7 mouse cellular contexts compared by ENCODE assay signal in genomic region chr12:38780955-38781304, GRCm38 (mm10). TPM values are rescaled to one million over a fixed set of nuclear protein-coding genes. Genes with fewer than 3 reads are reported as not detected.
DNase-seq lines count a peak whose midpoint lies in the region; ATAC-seq and TF ChIP-seq lines count a peak whose summit lies in the region.

No protein-coding gene starts in this region.

- no peaks in the 10 kb centered on the region for H3K9me3 ChIP-seq in hindbrain, embryonic 13.5 days
- no peaks in the 10 kb centered on the region for H3K9me3 ChIP-seq in limb, embryonic 14.5 days (ENCODE audit: control insufficient read depth, low read length)

- no peak for ATAC-seq in hindbrain, embryonic 13.5 days (ENCODE audit: low FRiP score)
- no peak for ATAC-seq in limb, embryonic 14.5 days (ENCODE audit: low FRiP score, low read depth)

- H3K36me3 ChIP-seq in hindbrain, embryonic 13.5 days = no peaks in the 10 kb centered on the region
- H3K36me3 ChIP-seq in limb, embryonic 14.5 days (ENCODE audit: control insufficient read depth, insufficient read depth, low read length) = no peaks in the 10 kb centered on the region

- H3K4me2 ChIP-seq in hindbrain, embryonic 13.5 days = peak overlapping the region; percentile 98
- peak overlapping the region; percentile 98 for H3K4me2 ChIP-seq in limb, embryonic 14.5 days (replicated peaks; ENCODE audit: low read depth, low read length, severe bottlenecking)

- peak; percentile 36 for DNase-seq in MN1 (ENCODE audit: low spot score)
- peak; percentile 35 for DNase-seq in adrenal gland, postnatal 25 days
- DNase-seq in limb, embryonic 14.5 days (ENCODE audit: low spot score) = peak; percentile 14
- DNase-seq in neural tube, embryonic 10.5 days (ENCODE audit: extremely low spot score, low spot score) = peak; percentile 28
- no peak for DNase-seq in frontal cortex, postnatal 14 days (ENCODE audit: low spot score in 2 of 2)

- TF ChIP-seq CTCF in embryonic fibroblast, embryonic 13.5 days (IDR thresholded peaks at IDR 0.05; ENCODE audit: borderline replicate concordance, insufficient read depth, low read length) = no peak

- H3K9ac ChIP-seq in hindbrain, embryonic 13.5 days = peak overlapping the region; percentile 69
- H3K9ac ChIP-seq in limb, embryonic 14.5 days (ENCODE audit: low read depth, low read length, severe bottlenecking) = peak overlapping the region; percentile 66

- H3K4me3 ChIP-seq in embryonic fibroblast, embryonic 13.5 days (ENCODE audit: insufficient read depth, low read length) = peak overlapping the region; percentile 73
- H3K4me3 ChIP-seq in hindbrain, embryonic 13.5 days = peak overlapping the region; percentile 60
- peak overlapping the region; percentile 60 for H3K4me3 ChIP-seq in limb, embryonic 14.5 days (replicated peaks; ENCODE audit: low read length)

- no peak for TF ChIP-seq POLR2A in embryonic fibroblast, embryonic 13.5 days (IDR thresholded peaks at IDR 0.05; ENCODE audit: low read depth, low read length)
- no peak for TF ChIP-seq POLR2A in limb, embryonic 14.5 days (IDR thresholded peaks at IDR 0.05; ENCODE audit: borderline replicate concordance, extremely low read depth, insufficient read depth, insufficient read length)

- WGBS in hindbrain, embryonic 13.5 days = 2% methylated on average over 11 of the region's 11 CpGs
- 2% methylated on average over 11 of the region's 11 CpGs for WGBS in limb, embryonic 14.5 days

- H3K4me1 ChIP-seq in embryonic fibroblast, embryonic 13.5 days (ENCODE audit: control insufficient read depth, insufficient read depth, low read length) = no peaks in the 10 kb centered on the region
- peaks cover 16% of the 10 kb centered on the region for H3K4me1 ChIP-seq in hindbrain, embryonic 13.5 days (replicated peaks)
- 0 out of 2 replicates have a peak, but pooled peaks cover 3% of the 10 kb centered on the region for H3K4me1 ChIP-seq in limb, embryonic 14.5 days (ENCODE audit: control insufficient read depth, insufficient read depth, low read length)

- H3K27ac ChIP-seq in embryonic fibroblast, embryonic 13.5 days (ENCODE audit: insufficient read depth, low read length) = no peak overlapping the region
- H3K27ac ChIP-seq in hindbrain, embryonic 13.5 days = no peak overlapping the region
- 0 out of 2 replicates have a peak overlapping the region, but pooled peaks have one; percentile 19 for H3K27ac ChIP-seq in limb, embryonic 14.5 days (replicated peaks; ENCODE audit: low read depth, low read length)

- H3K27me3 ChIP-seq in hindbrain, embryonic 13.5 days = 0 out of 2 replicates have a peak, but pooled peaks cover 2% of the 10 kb centered on the region
- no peaks in the 10 kb centered on the region for H3K27me3 ChIP-seq in limb, embryonic 14.5 days (ENCODE audit: control insufficient read depth, insufficient read depth, low read length)

RNA-seq across cellular contexts. Expression of gene Etv1, which starts 1.8 kb away (rescaled TPM):
- 65.7 and 86.7 TPM in 2 replicates for total RNA-seq in adrenal gland, postnatal 25 days (2021)
- polyA plus RNA-seq in embryonic fibroblast, embryonic 13.5 days (2011; ENCODE audit: insufficient read length, low read depth, missing spikeins) = 2.4 and 5.7 TPM in 2 replicates
- polyA plus RNA-seq in hindbrain, embryonic 13.5 days (2015; fragmentation: Nextera tagmentation; extraction: Ambion mirVana) = 20.3 and 28.8 TPM in 2 replicates
- 10.6 and 13.5 TPM in 2 replicates for polyA plus RNA-seq in limb, embryonic 14.5 days (2012; rRNA removed)
- polyA plus RNA-seq in limb, embryonic 14.5 days (2014; fragmentation: Nextera tagmentation; extraction: Ambion mirVana) = 22.1 and 25.5 TPM in 2 replicates

Comparison
In these comparisons a context has a peak if more than half of its experiments do, and no peak if none do; other contexts are left out.
1. DNase-seq: peak in MN1 (single experiment), adrenal gland, postnatal 25 days (single experiment), limb, embryonic 14.5 days (single experiment) and neural tube, embryonic 10.5 days (single experiment); none in frontal cortex, postnatal 14 days (0 of 2).
2. Peak in every context shown above with its lines, with median percentiles within 50 percentile points of each other: H3K4me3 ChIP-seq.